Mouse (Mus musculus) left cerebral cortex, postnatal 10 days (tissue): Measurements from ENCODE around the gene Anxa5. TPM values are rescaled to one million over a fixed set of nuclear protein-coding genes. Genes with fewer than 3 reads are reported as not detected.

Experiments
- DNase-seq, 2 experiments: peaks; one replicate each; pipeline ENCODE4 v3.0.0; 2021 to 2022; ENCODE audit warnings: low spot score in 2 of 2, mixed read lengths in 1 of 2; ENCODE audit errors: extremely low spot score in 1 of 2
- intact Hi-C: fragments of 180-260 bp; cut with DNase I; formaldehyde crosslinking; loops from one replicate; pipeline ENCODE4 v1.15.1; 2025
- total RNA-seq, 2 experiments: library from RNA; stranded (reverse); gene quantifications; 2 replicates each; pipeline ENCODE4 v1.2.3; 2021

The Anxa5 gene
- total RNA-seq, 2 experiments from 2014 or later: 32.6 to 35.1 TPM

- intact Hi-C loops: no loop called here
- DNase-seq: no peak
These were observed 10.2 kb downstream of the Anxa5 start for GRCm38 (mm10) chr3:36465538-36465937.

GRCm38 (mm10) chr3:36462348-36462747, 13.3 kb downstream of the Anxa5 start:
- intact Hi-C loops: no loop called here
- no peak for DNase-seq

- intact Hi-C loops: no loop called here
- no peak for DNase-seq
These were observed 13.9 kb downstream of the Anxa5 start for GRCm38 (mm10) chr3:36461819-36462218.

GRCm38 (mm10) chr3:36460717-36461116, 15.0 kb downstream of the Anxa5 start:
- DNase-seq: no peak
- intact Hi-C loops: no loop called here

GRCm38 (mm10) chr3:36455566-36455965, 20.1 kb downstream of the Anxa5 start:
- intact Hi-C loops: no loop called here
- DNase-seq: peak in 1 of 2 experiments; percentile 23

GRCm38 (mm10) chr3:36455124-36455523, 20.6 kb downstream of the Anxa5 start:
- no peak for DNase-seq
- intact Hi-C loops: no loop called here

GRCm38 (mm10) chr3:36452502-36452901, 23.2 kb downstream of the Anxa5 start:
- intact Hi-C loops: no loop called here
- DNase-seq: no peak

- intact Hi-C loops: no loop called here
- no peak for DNase-seq
These were observed 26.2 kb downstream of the Anxa5 start for GRCm38 (mm10) chr3:36449292-36450165.

- intact Hi-C loops: loop anchor here (2.0 kb wide), 1 partner anchor 48 kb away; no protein-coding TSS in a partner anchor
- no peak for DNase-seq
These were observed 28.8 kb downstream of the Anxa5 start for GRCm38 (mm10) chr3:36446918-36447317.

GRCm38 (mm10) chr3:36446506-36446905, 29.2 kb downstream of the Anxa5 start:
- DNase-seq: no peak
- intact Hi-C loops: loop anchor here (2.0 kb wide), 1 partner anchor 48 kb away; no protein-coding TSS in a partner anchor

GRCm38 (mm10) chr3:36446041-36446440, 29.7 kb downstream of the Anxa5 start:
- intact Hi-C loops: loop anchor here (2.0 kb wide), 1 partner anchor 49 kb away; no protein-coding TSS in a partner anchor
- DNase-seq: no peak

- DNase-seq: peak; percentile 34
- intact Hi-C loops: loop anchor here (2.0 to 5.0 kb wide), 2 partner anchors 232 to 260 kb away; no protein-coding TSS in a partner anchor
These were observed 33.3 kb downstream of the Anxa5 start for GRCm38 (mm10) chr3:36442426-36442825.

GRCm38 (mm10) chr3:36440280-36440679, 35.4 kb downstream of the Anxa5 start:
- DNase-seq: no peak
- intact Hi-C loops: loop anchor here (5.0 kb wide), 1 partner anchor 258 kb away; no protein-coding TSS in a partner anchor

GRCm38 (mm10) chr3:36430360-36430759, 45.3 kb downstream of the Anxa5 start:
- DNase-seq: no peak
- intact Hi-C loops: no loop called here

GRCm38 (mm10) chr3:36427386-36427785, 48.3 kb downstream of the Anxa5 start:
- intact Hi-C loops: no loop called here
- DNase-seq: no peak

- intact Hi-C loops: no loop called here
- no peak for DNase-seq
These were observed 66.2 kb downstream of the Anxa5 start for GRCm38 (mm10) chr3:36409456-36409855.

- no peak for DNase-seq
- intact Hi-C loops: no loop called here
These were observed 68.7 kb downstream of the Anxa5 start for GRCm38 (mm10) chr3:36406967-36407366.

GRCm38 (mm10) chr3:36406340-36406739, 69.4 kb downstream of the Anxa5 start:
- no peak for DNase-seq
- intact Hi-C loops: no loop called here

GRCm38 (mm10) chr3:36401900-36402299, 73.8 kb downstream of the Anxa5 start:
- no peak for DNase-seq
- intact Hi-C loops: no loop called here

GRCm38 (mm10) chr3:36400657-36401056, 75.0 kb downstream of the Anxa5 start:
- intact Hi-C loops: no loop called here
- no peak for DNase-seq
